Mouse (Mus musculus) bone marrow, adult 2 months (tissue): Measurements from ENCODE around the gene Mmp24.

Experiments used
- CTCF ChIP-seq: fragments of 200-500 bp; IDR thresholded peaks from 2 replicates; pipeline ENCODE4 v1.5.1; 2011; ENCODE audit warnings: low read length, control low read depth; ENCODE audit not compliant: control insufficient read depth, insufficient read depth
- POLR2A ChIP-seq: fragments of 200-500 bp; IDR thresholded peaks from 2 replicates; pipeline ENCODE4 v1.6.1; 2011; ENCODE audit warnings: low read depth, mild to moderate bottlenecking, control low read depth, low read length, borderline replicate concordance; ENCODE audit not compliant: control insufficient read depth

- no peak for TF ChIP-seq CTCF
- no peak for TF ChIP-seq POLR2A
Observed at GRCm38 (mm10) chr2:155776824-155777687, 1.9 kb downstream of the Mmp24 start.
